Mouse (Mus musculus) spleen, postnatal 4 days (tissue): ENCODE data around the gene Ccdc115.

Source experiments
- DNase-seq, 2 experiments: peaks; one replicate each; pipeline ENCODE4 v3.0.0; 2022; ENCODE audit warnings: low spot score in 2 of 2

The Ccdc115 gene

GRCm38 (mm10) chr1:34439215-34439960 is at the start of gene Ccdc115, which contains the start of gene Imp4:
Ccdc115 (minus strand) TSS chr1:34439672.
Imp4 (plus strand) TSS chr1:34439851.
- peak; percentile 93 to 95 for DNase-seq

- DNase-seq, result no peak
These were observed 47.9 kb upstream of the Ccdc115 start for GRCm38 (mm10) chr1:34487383-34487782.

GRCm38 (mm10) chr1:34485461-34486188 is 46.2 kb upstream of the Ccdc115 start:
- DNase-seq, result peak; percentile 66 to 79

- no peak for DNase-seq
These were observed 45.0 kb upstream of the Ccdc115 start for GRCm38 (mm10) chr1:34484470-34484869.

GRCm38 (mm10) chr1:34481920-34482669 is 42.6 kb upstream of the Ccdc115 start:
- DNase-seq, result no peak

GRCm38 (mm10) chr1:34480801-34481200 is 41.3 kb upstream of the Ccdc115 start:
- DNase-seq, result no peak

GRCm38 (mm10) chr1:34478891-34479655 is 39.6 kb upstream of the Ccdc115 start:
- no peak for DNase-seq

- peak; percentile 71 to 84 for DNase-seq
These were observed 33.2 kb upstream of the Ccdc115 start for GRCm38 (mm10) chr1:34472427-34473300.

- DNase-seq, result no peak
These were observed 30.3 kb upstream of the Ccdc115 start for GRCm38 (mm10) chr1:34469801-34470200.

GRCm38 (mm10) chr1:34468500-34468899 is 29.0 kb upstream of the Ccdc115 start:
- DNase-seq, result no peak

GRCm38 (mm10) chr1:34468051-34468450 is 28.6 kb upstream of the Ccdc115 start:
- no peak for DNase-seq

- DNase-seq, result no peak
These were observed 26.0 kb upstream of the Ccdc115 start for GRCm38 (mm10) chr1:34465445-34465844.

GRCm38 (mm10) chr1:34464310-34464817 is 24.9 kb upstream of the Ccdc115 start:
- DNase-seq, result no peak

- DNase-seq, result peak; percentile 81 to 92
These were observed 23.3 kb upstream of the Ccdc115 start for GRCm38 (mm10) chr1:34462766-34463165.

- peak; percentile 22 to 73 for DNase-seq
These were observed 20.6 kb upstream of the Ccdc115 start for GRCm38 (mm10) chr1:34460061-34460441.

- DNase-seq, result peak; percentile 89 to 96
These were observed 20.0 kb upstream of the Ccdc115 start, which contains the start of gene Ptpn18 for GRCm38 (mm10) chr1:34459284-34460060. Ptpn18 (plus strand) TSS chr1:34459762.

GRCm38 (mm10) chr1:34458431-34458830 is 19.0 kb upstream of the Ccdc115 start:
- no peak for DNase-seq

GRCm38 (mm10) chr1:34443124-34443523 is 3.7 kb upstream of the Ccdc115 start:
- DNase-seq, result no peak

GRCm38 (mm10) chr1:34439961-34440630 is 624 bp upstream of the Ccdc115 start:
- DNase-seq, result peak in 1 of 2 experiments; percentile 83
